Mouse (Mus musculus) retina, adult 2 months (tissue): ENCODE data around the gene Pim1.

Experiments used
- DNase-seq: peaks from one replicate; pipeline ENCODE4 v3.0.0-alpha.2; 2012; ENCODE audit warnings: low read depth, low spot score

The Pim1 gene

GRCm38 (mm10) chr17:29465405-29466010 is 25.0 kb upstream of the Pim1 start:
- no peak for DNase-seq

GRCm38 (mm10) chr17:29467030-29467429 is 23.5 kb upstream of the Pim1 start:
- DNase-seq = no peak

GRCm38 (mm10) chr17:29473466-29473865 is 17.1 kb upstream of the Pim1 start:
- no peak for DNase-seq

GRCm38 (mm10) chr17:29474036-29474435 is 16.5 kb upstream of the Pim1 start:
- DNase-seq = no peak

- DNase-seq = no peak
Measured at GRCm38 (mm10) chr17:29475142-29475541, 15.4 kb upstream of the Pim1 start.

GRCm38 (mm10) chr17:29476461-29476860 is 14.1 kb upstream of the Pim1 start:
- no peak for DNase-seq

GRCm38 (mm10) chr17:29477357-29477756 is 13.2 kb upstream of the Pim1 start:
- no peak for DNase-seq

GRCm38 (mm10) chr17:29478271-29478670 is 12.3 kb upstream of the Pim1 start:
- no peak for DNase-seq

- no peak for DNase-seq
Measured at GRCm38 (mm10) chr17:29480256-29480655, 10.3 kb upstream of the Pim1 start.

- DNase-seq = no peak
Measured at GRCm38 (mm10) chr17:29482632-29483031, 7.9 kb upstream of the Pim1 start.

- DNase-seq = no peak
Measured at GRCm38 (mm10) chr17:29483282-29483681, 7.3 kb upstream of the Pim1 start.

GRCm38 (mm10) chr17:29484431-29484830 is 6.1 kb upstream of the Pim1 start:
- no peak for DNase-seq

- no peak for DNase-seq
Measured at GRCm38 (mm10) chr17:29485336-29486233, 5.0 kb upstream of the Pim1 start.

GRCm38 (mm10) chr17:29488257-29488977 is 2.1 kb upstream of the Pim1 start:
- DNase-seq = no peak

GRCm38 (mm10) chr17:29488978-29489970 is 1.3 kb upstream of the Pim1 start:
- DNase-seq = no peak

GRCm38 (mm10) chr17:29489971-29490712 is 411 bp upstream of the Pim1 start:
- peak; percentile 93 for DNase-seq

- no peak for DNase-seq
Measured at GRCm38 (mm10) chr17:29491591-29492268, 1.2 kb downstream of the Pim1 start.

- DNase-seq = no peak
Measured at GRCm38 (mm10) chr17:29492269-29493191, 2.0 kb downstream of the Pim1 start.
